Mouse (Mus musculus) lung, postnatal 0 days (tissue): Measurements from ENCODE around the gene Afdn.

Experiments used
- CTCF ChIP-seq: IDR thresholded peaks from 2 replicates; pipeline ENCODE4 v1.5.1; 2016; ENCODE audit warnings: antibody characterized with exemption, mild to moderate bottlenecking
- EP300 ChIP-seq: IDR thresholded peaks from 2 replicates; pipeline ENCODE4 v1.6.1; 2016; ENCODE audit warnings: antibody characterized with exemption, mild to moderate bottlenecking, control low read depth

DNA sequence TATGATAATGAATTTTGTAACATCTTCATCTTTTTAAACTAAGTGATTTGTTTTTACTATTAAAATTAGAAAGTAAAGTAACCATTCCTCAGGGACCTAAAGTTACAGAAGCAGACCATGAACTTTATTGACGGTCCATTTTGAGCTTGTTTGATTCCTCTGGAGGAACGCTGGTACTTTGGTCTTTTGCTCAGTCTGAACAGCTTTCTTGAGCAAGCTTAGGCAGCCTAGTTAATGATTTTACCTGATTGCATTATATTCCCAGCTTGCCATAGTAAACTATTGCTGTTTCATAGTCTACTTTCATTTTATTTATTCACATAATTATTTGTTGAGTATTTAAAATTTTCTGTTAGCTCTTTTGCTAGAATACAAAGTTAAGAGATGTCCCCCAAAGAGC is 60.3 kb downstream of the Afdn start:
- TF ChIP-seq EP300: no peak
- TF ChIP-seq CTCF: no peak
